Mouse (Mus musculus) olfactory bulb, adult 2 months (tissue): ENCODE data around the gene Ipo9. TPM values are rescaled to one million over a fixed set of nuclear protein-coding genes. Genes with fewer than 3 reads are reported as not detected.

Experiments
- H3K27ac ChIP-seq: fragments of 200-500 bp; 2 replicates; pipeline ENCODE4 v1.5.1; 2012; ENCODE audit warnings: low read depth, low read length; ENCODE audit not compliant: insufficient read depth
- H3K4me1 ChIP-seq: fragments of 200-500 bp; 2 replicates; pipeline ENCODE4 v1.6.1; 2012; ENCODE audit warnings: low read length; ENCODE audit not compliant: control insufficient read depth, insufficient read depth
- H3K4me3 ChIP-seq: fragments of 200-500 bp; 2 replicates; pipeline ENCODE4 v1.5.1; 2012; ENCODE audit warnings: mild to moderate bottlenecking, low read depth, low read length, moderate library complexity; ENCODE audit not compliant: insufficient read depth
- CTCF ChIP-seq: fragments of 200-500 bp; IDR thresholded peaks from 2 replicates; pipeline ENCODE4 v1.5.1; 2012; ENCODE audit warnings: low read depth, mild to moderate bottlenecking, low read length, moderate library complexity; ENCODE audit not compliant: insufficient read depth
- POLR2A ChIP-seq: fragments of 200-500 bp; IDR thresholded peaks from 2 replicates; pipeline ENCODE4 v1.6.1; 2012; ENCODE audit warnings: mild to moderate bottlenecking, low read depth, low read length, moderate library complexity; ENCODE audit not compliant: insufficient read depth
- WGBS: fragments of 180-500 bp; shearing (Covaris S2); methylation state at CpG from one replicate; pipeline ENCODE4 v1.1.7; 2018; 5-methylcytosine and 5-hydroxymethylcytosine counted together
- polyA plus RNA-seq: library from polyadenylated mRNA; stranded (reverse); fragments of >200 nt; gene quantifications from 2 replicates; pipeline ENCODE4 v1.2.4, GENCODE M21; 2012; ENCODE audit warnings: low replicate concordance; ENCODE audit not compliant: missing spikeins, insufficient read depth, insufficient read length

Gene Ipo9
- polyA plus RNA-seq, 1 experiment, result not detected

GRCm38 (mm10) chr1:135443506-135443905 is 13.2 kb upstream of the Ipo9 start:
- H3K4me3 ChIP-seq, result no peak overlapping the region
- TF ChIP-seq POLR2A (no peak), CTCF (no peak)
- 87% methylated on average over 12 of the region's 12 CpGs for WGBS
- 0 out of 2 replicates have a peak, but pooled peaks cover under 1% of the 10 kb centered on the region for H3K4me1 ChIP-seq
- no peak overlapping the region for H3K27ac ChIP-seq

- H3K4me1 ChIP-seq, result 0 out of 2 replicates have a peak, but pooled peaks cover 3% of the 10 kb centered on the region
- no peak overlapping the region for H3K27ac ChIP-seq
- TF ChIP-seq POLR2A (no peak), CTCF (no peak)
- no peak overlapping the region for H3K4me3 ChIP-seq
- WGBS, result 97% methylated on average over 3 of the region's 3 CpGs
Measured at GRCm38 (mm10) chr1:135441861-135442260, 11.6 kb upstream of the Ipo9 start.

GRCm38 (mm10) chr1:135440986-135441385 is 10.7 kb upstream of the Ipo9 start:
- Histone ChIP-seq H3K4me1 (0 out of 2 replicates have a peak, but pooled peaks cover 3% of the 10 kb centered on the region), H3K27ac (no peak overlapping the region), H3K4me3 (no peak overlapping the region)
- WGBS, result 70% methylated on average over 6 of the region's 6 CpGs
- no peak for TF ChIP-seq CTCF
- TF ChIP-seq POLR2A, result no peak

GRCm38 (mm10) chr1:135438801-135439200 is 8.5 kb upstream of the Ipo9 start:
- no peak for TF ChIP-seq CTCF
- TF ChIP-seq POLR2A, result no peak
- no peak overlapping the region for H3K27ac ChIP-seq
- no peak overlapping the region for H3K4me3 ChIP-seq
- 75% methylated on average over 6 of the region's 6 CpGs for WGBS
- peaks cover 3% of the 10 kb centered on the region; the same call in 1 of the 2 replicates for H3K4me1 ChIP-seq

- Histone ChIP-seq H3K27ac (no peak overlapping the region), H3K4me1 (peaks cover 3% of the 10 kb centered on the region; the same call in 1 of the 2 replicates), H3K4me3 (no peak overlapping the region)
- WGBS, result 9% methylated on average over 2 of the region's 2 CpGs
- TF ChIP-seq CTCF, result no peak
- no peak for TF ChIP-seq POLR2A
Measured at GRCm38 (mm10) chr1:135435823-135436222, 5.5 kb upstream of the Ipo9 start.

- Histone ChIP-seq H3K4me3 (peak overlapping the region; percentile 98), H3K27ac (peak overlapping the region; percentile 77), H3K4me1 (peaks cover 4% of the 10 kb centered on the region; the same call in 1 of the 2 replicates)
- TF ChIP-seq CTCF (no peak), POLR2A (no peak; the same call in 1 of the 2 replicates)
- WGBS, result 2% methylated on average over 14 of the region's 14 CpGs
Measured at GRCm38 (mm10) chr1:135430669-135431017, 344 bp upstream of the Ipo9 start.

GRCm38 (mm10) chr1:135427390-135427789 is 2.9 kb downstream of the Ipo9 start:
- Histone ChIP-seq H3K27ac (no peak overlapping the region), H3K4me3 (no peak overlapping the region), H3K4me1 (peaks cover 4% of the 10 kb centered on the region; the same call in 1 of the 2 replicates)
- no peak for TF ChIP-seq CTCF
- no peak for TF ChIP-seq POLR2A
- WGBS, result 78% methylated on average over 6 of the region's 6 CpGs

- Histone ChIP-seq H3K4me1 (peaks cover 4% of the 10 kb centered on the region; the same call in 1 of the 2 replicates), H3K4me3 (no peak overlapping the region), H3K27ac (no peak overlapping the region)
- WGBS, result 92% methylated on average over 10 of the region's 10 CpGs
- TF ChIP-seq POLR2A (no peak), CTCF (no peak)
Measured at GRCm38 (mm10) chr1:135426645-135427044, 3.7 kb downstream of the Ipo9 start.

GRCm38 (mm10) chr1:135422772-135423171 is 7.5 kb downstream of the Ipo9 start:
- WGBS, result 83% methylated on average over 6 of the region's 6 CpGs
- H3K4me1 ChIP-seq, result 0 out of 2 replicates have a peak, but pooled peaks cover 2% of the 10 kb centered on the region
- no peak overlapping the region for H3K27ac ChIP-seq
- H3K4me3 ChIP-seq, result no peak overlapping the region
- TF ChIP-seq POLR2A, result no peak
- TF ChIP-seq CTCF, result no peak

GRCm38 (mm10) chr1:135413996-135414395 is 16.3 kb downstream of the Ipo9 start:
- H3K27ac ChIP-seq, result no peak overlapping the region
- no peak overlapping the region for H3K4me3 ChIP-seq
- 0 out of 2 replicates have a peak, but pooled peaks cover 2% of the 10 kb centered on the region for H3K4me1 ChIP-seq
- TF ChIP-seq CTCF, result no peak
- TF ChIP-seq POLR2A, result no peak
